Mouse (Mus musculus) megakaryocyte, embryonic 14.5 days (primary cell): ENCODE data around the gene Plvap.

Experiments
- FLI1 ChIP-seq: IDR thresholded peaks from 2 replicates; pipeline ENCODE4 v1.6.1; 2012; ENCODE audit warnings: low read length, inconsistent platforms, mixed read lengths
- GATA1 ChIP-seq: IDR thresholded peaks from 3 replicates; pipeline ENCODE4 v1.6.1; 2012; ENCODE audit warnings: mixed read lengths, low read length, inconsistent platforms, borderline replicate concordance

GRCm38 (mm10) chr8:71558958-71559690 is 47.6 kb upstream of the Plvap start:
- TF ChIP-seq GATA1 (no peak), FLI1 (no peak)
